Mouse (Mus musculus) embryonic facial prominence, embryonic 12.5 days (tissue): ENCODE measurements around the gene Nr2f2. TPM values are rescaled to one million over a fixed set of nuclear protein-coding genes. Genes with fewer than 3 reads are reported as not detected.
A peak's percentile ranks its signal among the peaks of the same experiment; 100 is the strongest.

Experiments
- ATAC-seq: fragments of 200-750 bp; cut with Nextera tagmentation; 2 replicates; pipeline ENCODE4 v1.8.0; 2017; ENCODE audit not compliant: insufficient number of reproducible peaks, insufficient read depth, low FRiP score, low TSS enrichment
- H3K27ac ChIP-seq: fragments of 300-500 bp; sonication (generic); 2 replicates; pipeline ENCODE4 v1.5.1; 2016; ENCODE audit warnings: mild to moderate bottlenecking
- H3K27me3 ChIP-seq: fragments of 300-500 bp; sonication (generic); 2 replicates; pipeline ENCODE4 v1.6.1; 2016; ENCODE audit warnings: mild to moderate bottlenecking, moderate library complexity
- H3K36me3 ChIP-seq: fragments of 300-500 bp; sonication (generic); 2 replicates; pipeline ENCODE4 v1.6.1; 2016; ENCODE audit warnings: mild to moderate bottlenecking
- H3K4me1 ChIP-seq: fragments of 300-500 bp; sonication (generic); 2 replicates; pipeline ENCODE4 v1.6.1; 2016
- H3K4me2 ChIP-seq: fragments of 300-500 bp; sonication (generic); replicated peaks from 2 replicates; pipeline ENCODE4 v1.6.1; 2016; ENCODE audit warnings: mild to moderate bottlenecking, moderate library complexity
- H3K4me3 ChIP-seq: fragments of 300-500 bp; sonication (generic); 2 replicates; pipeline ENCODE4 v1.5.1; 2016; ENCODE audit warnings: mild to moderate bottlenecking
- H3K9ac ChIP-seq: fragments of 300-500 bp; sonication (generic); 2 replicates; pipeline ENCODE4 v1.6.1; 2016; ENCODE audit warnings: mild to moderate bottlenecking, moderate library complexity
- H3K9me3 ChIP-seq: fragments of 300-500 bp; sonication (generic); 2 replicates; pipeline ENCODE4 v1.6.1; 2016; ENCODE audit warnings: mild to moderate bottlenecking, moderate library complexity
- whole genome bisulfite sequencing: fragments of 180-500 bp; shearing (Covaris S2); methylation state at CpG from one replicate; pipeline ENCODE4 v1.1.7; 2016; 5-methylcytosine and 5-hydroxymethylcytosine counted together
- polyA plus RNA-seq: library from polyadenylated mRNA; unstranded; fragments of >200 nt; fragmentation: Nextera tagmentation; extraction: Ambion mirVana; gene quantifications from 2 replicates; pipeline ENCODE4 v1.2.1, GENCODE M21; 2016

The Nr2f2 gene
- polyA plus RNA-seq, 1 experiment from 2014 or later: 99.0 TPM

DNA sequence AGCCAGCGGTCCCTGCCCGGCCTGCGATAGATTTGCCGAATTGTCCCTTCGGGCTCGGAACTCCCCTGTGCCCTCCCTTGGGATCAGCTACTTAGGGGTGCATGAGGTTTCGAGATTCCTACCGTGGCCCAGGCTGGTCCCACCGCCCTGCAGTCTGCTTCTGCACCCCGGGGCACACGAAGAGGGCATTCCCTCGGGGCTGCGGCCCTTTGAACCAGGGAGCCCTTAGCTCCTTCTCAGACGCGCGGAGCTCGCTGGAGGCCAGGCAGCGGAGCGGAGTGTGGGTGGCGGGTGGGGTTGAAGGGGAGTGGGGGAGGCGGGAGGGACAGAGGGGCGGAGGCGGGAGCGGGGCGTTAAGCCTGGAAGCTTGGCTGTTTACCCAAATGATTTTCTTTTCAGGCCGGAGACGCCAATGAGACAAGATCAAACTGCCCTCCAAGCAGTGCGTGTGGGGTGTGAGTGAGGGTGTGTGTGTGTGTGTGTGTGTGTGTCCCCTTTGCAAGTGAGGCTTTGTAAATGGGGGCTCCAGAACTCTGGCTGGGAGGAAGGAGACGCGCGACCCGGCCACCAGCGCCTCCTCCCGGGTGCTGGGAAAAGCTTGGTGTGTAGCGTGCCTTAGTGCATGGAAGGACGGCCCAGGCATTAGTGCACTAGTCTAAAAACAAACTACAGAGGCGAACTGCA is 28.8 kb downstream of the Nr2f2 start:
- WGBS: 2% methylated on average over 37 of the region's 37 CpGs
- Histone ChIP-seq H3K27me3 (peaks cover 71% of the 10 kb centered on the region), H3K27ac (no peak overlapping the region), H3K4me3 (peak overlapping the region; percentile 20), H3K9ac (peak overlapping the region; percentile 34), H3K9me3 (no peaks in the 10 kb centered on the region), H3K36me3 (no peaks in the 10 kb centered on the region), H3K4me2 (peak overlapping the region; percentile 41), H3K4me1 (peaks cover 13% of the 10 kb centered on the region; the same call in 1 of the 2 replicates)
- ATAC-seq: no peak

DNA sequence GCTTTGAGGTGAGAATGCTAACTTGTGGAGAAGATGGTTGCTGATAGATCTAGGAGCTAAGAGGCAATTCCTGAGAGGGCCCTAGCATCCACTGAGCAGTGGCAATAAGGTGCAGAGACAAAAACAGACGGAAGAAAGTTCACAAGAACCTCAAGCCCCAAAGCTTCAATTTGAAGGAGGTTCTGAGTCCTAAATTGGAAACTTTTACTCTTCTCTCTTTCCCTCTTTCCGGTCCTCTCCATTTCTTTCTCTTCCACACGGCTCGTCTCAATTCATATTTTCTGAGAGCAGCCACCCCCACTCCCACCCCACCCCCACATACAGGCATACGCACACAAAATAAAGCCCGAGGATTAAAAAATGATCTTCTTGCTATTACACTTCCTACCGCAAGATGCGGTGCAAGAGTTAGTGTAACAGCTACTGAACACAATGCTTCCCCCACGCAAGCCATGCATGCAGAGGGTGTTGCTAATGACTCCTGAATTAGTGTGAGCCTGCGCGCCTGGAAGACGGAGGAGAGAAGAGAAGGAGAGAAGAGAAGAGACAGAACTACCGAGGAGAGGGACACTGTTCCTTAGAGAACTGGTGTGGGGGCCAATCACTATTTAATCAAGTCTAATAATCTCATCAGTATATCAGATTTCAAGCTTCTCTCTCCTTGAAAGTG is 29.8 kb downstream of the Nr2f2 start:
- H3K9me3 ChIP-seq: no peaks in the 10 kb centered on the region
- H3K4me1 ChIP-seq: peaks cover 21% of the 10 kb centered on the region
- H3K4me2 ChIP-seq: no peak overlapping the region; the same call in 1 of the 2 replicates
- no peak overlapping the region for H3K9ac ChIP-seq
- H3K4me3 ChIP-seq: no peak overlapping the region
- 16% methylated on average over 13 of the region's 13 CpGs for WGBS
- H3K36me3 ChIP-seq: no peaks in the 10 kb centered on the region
- no peak for ATAC-seq
- peaks cover 80% of the 10 kb centered on the region for H3K27me3 ChIP-seq
- no peak overlapping the region for H3K27ac ChIP-seq

DNA sequence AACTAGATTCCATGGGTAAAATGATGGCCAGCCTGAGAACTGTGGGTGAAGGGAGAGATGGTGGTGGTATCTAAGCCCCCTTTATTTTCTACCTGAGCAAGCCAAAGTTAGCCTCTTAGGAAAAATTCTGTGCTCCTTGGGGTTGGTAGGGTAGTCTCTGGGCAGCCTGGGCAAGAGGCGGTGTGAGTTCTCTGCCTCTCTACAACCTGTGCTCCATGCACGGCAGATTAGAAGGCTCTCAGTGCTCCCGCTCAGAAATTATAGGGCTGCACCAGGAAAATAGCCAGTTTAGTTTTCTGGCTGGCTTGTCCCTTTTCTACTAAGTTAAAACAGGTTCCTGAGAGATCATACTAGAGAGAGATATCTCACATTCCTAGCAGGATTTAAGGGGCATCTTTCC is 30.4 kb downstream of the Nr2f2 start:
- Histone ChIP-seq H3K36me3 (no peaks in the 10 kb centered on the region), H3K9me3 (no peaks in the 10 kb centered on the region), H3K27me3 (peaks cover 83% of the 10 kb centered on the region), H3K9ac (no peak overlapping the region), H3K4me3 (no peak overlapping the region), H3K4me2 (no peak overlapping the region; the same call in 1 of the 2 replicates), H3K4me1 (peaks cover 25% of the 10 kb centered on the region), H3K27ac (no peak overlapping the region)
- ATAC-seq: no peak
- 34% methylated on average over 3 of the region's 3 CpGs for WGBS

DNA sequence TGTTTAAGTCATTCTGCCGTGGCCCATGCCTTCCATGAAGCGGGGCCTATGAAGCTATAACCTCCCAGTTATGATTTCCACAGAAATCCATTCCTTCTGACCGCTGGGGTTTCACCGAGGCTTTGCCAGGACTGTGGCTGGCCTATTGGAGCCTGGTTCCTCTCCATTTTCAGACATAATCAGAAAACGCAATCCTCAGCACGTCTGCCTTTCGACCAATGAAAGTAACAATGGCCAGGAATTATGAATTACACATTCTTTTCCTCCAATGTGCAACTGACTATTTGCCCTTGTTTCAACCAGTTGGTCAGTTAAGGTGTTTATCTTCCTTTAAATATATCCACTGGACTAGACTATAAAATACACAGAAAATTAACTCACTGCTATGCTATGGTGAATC is 31.1 kb downstream of the Nr2f2 start:
- no peak for ATAC-seq
- Histone ChIP-seq H3K36me3 (no peaks in the 10 kb centered on the region), H3K27me3 (peaks cover 85% of the 10 kb centered on the region), H3K27ac (no peak overlapping the region), H3K4me2 (no peak overlapping the region), H3K4me3 (no peak overlapping the region), H3K9me3 (no peaks in the 10 kb centered on the region), H3K9ac (no peak overlapping the region), H3K4me1 (peaks cover 31% of the 10 kb centered on the region)
- 9% methylated on average over 7 of the region's 7 CpGs for WGBS

DNA sequence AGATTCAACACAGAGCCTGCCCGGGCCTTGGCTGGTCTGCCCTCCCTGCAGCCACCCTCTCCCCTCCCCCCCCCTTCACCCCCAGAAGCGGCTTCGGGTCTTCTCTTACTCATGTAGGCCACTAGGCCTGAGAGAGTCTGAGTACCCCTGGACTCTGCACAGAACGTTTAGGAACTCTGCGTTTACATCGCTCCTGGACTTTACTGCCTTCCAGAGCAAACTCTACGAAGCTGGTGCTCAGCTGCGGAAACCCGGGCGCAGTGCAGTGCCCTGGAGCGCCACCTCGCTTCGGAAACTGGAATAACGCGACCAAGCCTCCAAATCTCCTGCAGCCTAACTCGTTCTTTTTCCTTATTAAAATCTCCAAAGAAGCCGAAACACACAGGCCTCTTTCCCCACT is 31.7 kb downstream of the Nr2f2 start:
- Histone ChIP-seq H3K9ac (no peak overlapping the region), H3K4me2 (peak overlapping the region; percentile 39), H3K9me3 (no peaks in the 10 kb centered on the region), H3K4me1 (peaks cover 34% of the 10 kb centered on the region), H3K27ac (no peak overlapping the region), H3K36me3 (no peaks in the 10 kb centered on the region), H3K27me3 (peaks cover 85% of the 10 kb centered on the region), H3K4me3 (0 out of 2 replicates have a peak overlapping the region, but pooled peaks have one; percentile 12)
- ATAC-seq: peak; percentile 50; the same call in 1 of the 2 replicates
- under 1% methylated on average over 17 of the region's 17 CpGs for WGBS

DNA sequence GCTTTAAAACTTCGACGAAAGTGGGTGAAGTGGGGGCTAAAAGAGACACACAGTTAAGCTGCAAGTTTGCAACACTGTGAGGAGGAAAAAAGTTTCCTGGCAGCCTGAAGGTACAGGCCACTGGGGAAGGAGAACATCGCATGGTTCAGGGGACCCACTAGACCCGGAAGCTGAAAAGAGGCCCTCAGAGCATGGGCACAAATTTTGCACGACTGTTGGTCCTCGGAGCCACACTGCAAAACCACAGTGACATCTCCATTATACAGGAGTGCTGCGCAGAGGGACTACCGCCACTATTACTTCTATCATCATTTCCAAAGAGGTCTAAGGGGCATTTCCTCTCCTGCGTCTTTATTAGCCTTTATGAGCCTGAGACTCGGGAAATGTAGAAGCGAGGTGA is 32.7 kb downstream of the Nr2f2 start:
- ATAC-seq: no peak
- Histone ChIP-seq H3K4me1 (peaks cover 34% of the 10 kb centered on the region), H3K4me2 (peak overlapping the region; percentile 39; the same call in 1 of the 2 replicates), H3K9me3 (no peaks in the 10 kb centered on the region), H3K36me3 (no peaks in the 10 kb centered on the region), H3K27ac (no peak overlapping the region), H3K4me3 (no peak overlapping the region), H3K27me3 (peaks cover 84% of the 10 kb centered on the region), H3K9ac (no peak overlapping the region)
- WGBS: 6% methylated on average over 11 of the region's 11 CpGs

DNA sequence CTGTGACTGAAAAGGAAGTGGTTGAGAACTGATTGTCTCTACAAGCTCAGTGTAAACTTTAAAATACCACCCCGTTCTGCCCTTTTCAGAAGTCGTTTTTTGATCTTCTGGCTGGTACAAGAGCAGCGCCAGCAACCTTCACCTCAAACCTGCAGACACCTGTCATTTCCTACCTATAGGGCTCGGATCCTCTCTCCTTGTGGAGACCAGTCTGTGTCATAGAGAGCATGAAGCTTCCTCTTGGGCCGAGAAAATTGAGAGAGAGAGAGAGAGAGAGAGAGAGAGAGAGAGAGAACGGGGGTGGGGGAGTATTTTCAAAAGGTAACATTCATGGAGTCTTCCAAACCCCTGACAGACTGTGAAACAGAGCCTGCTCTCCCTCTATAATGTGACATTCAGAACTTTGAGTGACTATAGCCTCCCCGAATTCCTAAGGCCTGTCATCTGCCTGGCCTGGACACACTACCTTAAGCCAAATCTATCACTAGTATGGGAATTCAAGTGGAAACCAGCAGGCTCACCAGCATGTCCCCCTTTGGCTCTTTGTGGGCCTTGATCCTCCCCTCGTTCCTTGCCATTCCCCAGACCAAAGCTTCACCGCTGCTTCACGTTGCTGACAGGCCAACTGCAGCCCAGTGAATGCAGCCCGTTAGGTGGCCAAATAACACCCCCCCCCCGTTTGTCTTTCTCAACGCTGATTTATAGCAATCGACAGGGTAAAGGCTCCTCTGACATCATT is 33.4 kb downstream of the Nr2f2 start:
- Histone ChIP-seq H3K36me3 (no peaks in the 10 kb centered on the region), H3K4me2 (peak overlapping the region; percentile 80; the same call in 1 of the 2 replicates), H3K9ac (0 out of 2 replicates have a peak overlapping the region, but pooled peaks have one; percentile 47), H3K4me1 (peaks cover 33% of the 10 kb centered on the region), H3K27me3 (peaks cover 81% of the 10 kb centered on the region), H3K27ac (no peak overlapping the region), H3K4me3 (no peak overlapping the region), H3K9me3 (no peaks in the 10 kb centered on the region)
- 7% methylated on average over 14 of the region's 14 CpGs for WGBS
- ATAC-seq: no peak

DNA sequence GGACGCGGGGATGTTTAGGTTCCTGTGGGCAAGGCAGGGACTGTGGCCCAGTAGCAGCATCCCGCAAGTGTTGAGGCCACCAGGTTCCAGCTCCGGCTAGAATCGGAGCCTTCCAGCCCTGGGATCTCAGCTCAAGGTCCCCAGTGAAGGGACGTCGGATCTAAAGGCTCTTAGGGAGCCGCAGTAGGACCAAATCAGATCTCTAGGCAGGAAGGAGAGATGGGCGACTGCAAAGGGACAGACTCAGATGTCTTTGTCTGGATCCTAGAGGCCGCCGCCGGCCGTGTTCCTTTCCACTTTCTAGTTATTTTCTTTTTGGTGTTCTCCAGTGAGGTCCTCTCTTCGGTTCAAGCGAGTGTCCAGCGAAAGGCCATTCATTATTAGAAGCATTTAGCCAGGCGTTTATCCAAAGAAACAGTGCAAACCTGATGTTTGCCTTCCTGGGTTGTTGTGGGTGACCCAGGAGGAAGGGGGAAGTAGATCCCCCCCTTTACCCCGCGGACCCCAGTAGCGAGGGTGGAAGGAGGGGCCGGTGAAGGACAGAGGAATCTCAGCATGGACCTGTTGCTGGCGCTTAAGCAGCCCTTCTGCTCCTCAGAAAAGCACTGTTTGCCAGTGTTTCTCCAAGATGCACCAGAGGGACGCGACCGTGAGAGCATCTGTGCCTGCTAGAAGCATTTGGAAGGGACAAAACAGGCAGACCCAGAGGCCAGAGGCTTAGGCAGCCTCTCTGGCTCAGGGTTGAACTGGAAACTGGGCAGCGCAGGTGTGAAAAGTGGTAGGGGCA is 34.3 kb downstream of the Nr2f2 start:
- peaks cover 73% of the 10 kb centered on the region for H3K27me3 ChIP-seq
- peak overlapping the region; percentile 80 for H3K4me2 ChIP-seq
- H3K4me1 ChIP-seq: peaks cover 25% of the 10 kb centered on the region
- H3K36me3 ChIP-seq: no peaks in the 10 kb centered on the region
- H3K27ac ChIP-seq: peak overlapping the region; percentile 69
- WGBS: 2% methylated on average over 26 of the region's 26 CpGs
- 0 out of 2 replicates have a peak, but pooled peaks have one; percentile 31 for ATAC-seq
- H3K4me3 ChIP-seq: peak overlapping the region; percentile 39
- H3K9me3 ChIP-seq: no peaks in the 10 kb centered on the region
- peak overlapping the region; percentile 47 for H3K9ac ChIP-seq

DNA sequence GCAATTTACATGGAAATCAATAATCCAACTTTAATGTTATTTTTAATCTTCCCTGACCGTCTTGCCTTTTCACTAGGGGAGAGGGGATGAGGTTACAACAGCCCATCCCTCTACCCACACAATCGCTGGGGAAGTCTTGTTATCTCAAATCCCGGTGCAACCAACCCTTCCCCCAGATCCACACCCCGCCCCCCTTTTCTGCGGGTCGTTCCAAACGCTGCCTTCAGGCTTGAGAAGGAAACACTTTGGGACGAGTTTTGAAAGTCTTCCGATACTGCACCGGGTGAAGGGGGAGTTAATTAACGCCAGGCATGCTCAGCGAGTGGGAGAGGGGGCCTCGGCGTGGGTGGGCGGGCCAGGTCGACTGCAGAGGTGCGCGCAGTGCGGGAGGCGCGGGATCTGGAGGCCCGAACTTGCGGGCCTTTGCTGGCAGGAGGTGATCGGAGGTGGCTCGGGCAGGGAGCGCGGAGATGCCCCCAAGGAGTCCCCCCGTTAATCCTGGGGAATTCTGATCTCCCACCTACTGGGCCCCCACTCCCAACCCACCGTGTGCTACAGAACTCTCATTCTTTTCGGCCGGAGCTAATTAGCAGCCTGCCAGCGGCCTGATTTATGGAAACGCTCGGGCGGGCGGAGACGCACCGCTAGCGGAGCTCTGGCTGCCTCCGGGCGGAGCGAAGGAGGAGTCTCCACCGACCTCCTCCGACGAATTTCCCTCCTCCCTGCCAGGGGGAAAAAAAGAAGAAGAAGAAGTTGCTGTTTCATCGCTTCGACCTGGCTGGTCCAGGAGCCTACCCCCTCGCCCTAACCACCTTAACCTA is 35.1 kb downstream of the Nr2f2 start:
- ATAC-seq: peak; percentile 54
- WGBS: under 1% methylated on average over 47 of the region's 48 CpGs
- peaks cover 24% of the 10 kb centered on the region for H3K4me1 ChIP-seq

DNA sequence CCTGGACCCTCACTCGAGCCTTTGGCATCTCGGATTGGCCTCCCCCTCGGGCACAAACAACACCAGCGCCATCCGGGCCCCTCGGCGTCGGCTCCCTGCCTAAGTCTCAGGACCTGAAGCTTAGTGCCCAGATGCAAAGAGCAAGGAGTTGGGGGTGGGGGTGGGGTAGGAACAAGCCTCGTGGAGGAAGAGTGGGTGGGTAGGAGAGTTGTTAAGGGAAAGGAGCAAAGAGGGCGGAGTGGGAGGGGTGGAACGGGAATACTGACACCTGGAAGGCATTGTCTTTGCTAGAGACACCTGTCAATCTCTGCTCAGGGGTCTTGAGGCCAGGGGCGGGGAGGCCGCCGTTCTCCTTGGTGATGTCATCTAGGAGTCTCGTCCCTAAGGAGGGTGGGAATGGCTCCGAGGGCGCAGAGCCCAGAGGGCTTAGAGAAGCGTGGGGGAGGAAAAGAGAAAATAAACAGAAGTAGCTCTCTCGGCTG is 35.7 kb downstream of the Nr2f2 start:
- no peaks in the 10 kb centered on the region for H3K36me3 ChIP-seq
- peaks cover 24% of the 10 kb centered on the region for H3K4me1 ChIP-seq
- WGBS: 1% methylated on average over 19 of the region's 19 CpGs
- peak overlapping the region; percentile 10; the same call in 1 of the 2 replicates for H3K9ac ChIP-seq
- H3K9me3 ChIP-seq: no peaks in the 10 kb centered on the region
- peak overlapping the region; percentile 80 for H3K4me2 ChIP-seq
- ATAC-seq: no peak
- peaks cover 71% of the 10 kb centered on the region for H3K27me3 ChIP-seq
- peak overlapping the region; percentile 39 for H3K4me3 ChIP-seq
- 0 out of 2 replicates have a peak overlapping the region, but pooled peaks have one; percentile 57 for H3K27ac ChIP-seq

More for the DNA sequence above, 35.1 kb downstream of the Nr2f2 start:
- Histone ChIP-seq H3K36me3 (no peaks in the 10 kb centered on the region), H3K27me3 (peaks cover 71% of the 10 kb centered on the region), H3K4me2 (peak overlapping the region; percentile 80), H3K27ac (peak overlapping the region; percentile 69), H3K4me3 (peak overlapping the region; percentile 39), H3K9ac (peak overlapping the region; percentile 47), H3K9me3 (no peaks in the 10 kb centered on the region)
